Mouse (Mus musculus): ENCODE data around the gene Nop2.

Nop2 gene

DNA sequence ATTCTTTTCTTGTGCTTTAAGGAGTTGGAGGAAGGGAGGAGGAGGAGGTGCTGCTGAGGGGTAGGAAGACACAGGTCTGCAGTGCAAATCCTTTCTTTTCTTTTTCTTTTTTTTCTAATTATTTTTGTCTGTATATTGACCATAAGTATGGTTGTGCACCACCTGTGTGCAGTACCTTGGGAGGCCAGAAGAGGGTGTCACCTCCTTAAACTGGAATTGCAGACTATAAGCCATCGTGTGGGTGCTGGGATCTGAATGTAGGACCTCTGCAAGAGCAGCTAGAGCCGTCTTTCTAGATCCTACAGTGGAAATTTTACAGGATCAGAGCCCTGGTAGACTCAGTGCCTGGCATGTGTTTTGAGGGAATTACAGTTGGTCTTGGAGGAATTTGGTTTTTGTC is 24.0 kb upstream of the Nop2 start:
- DNase-seq (ENCODE audit: extremely low spot score, low read depth, low spot score), result no peak

- no peak for DNase-seq (ENCODE audit: extremely low spot score, low read depth, low spot score)
These were observed 22.3 kb upstream of the Nop2 start for GRCm38 (mm10) chr6:125109371-125109770.

GRCm38 (mm10) chr6:125110927-125111326 is 20.8 kb upstream of the Nop2 start:
- DNase-seq (ENCODE audit: extremely low spot score, low read depth, low spot score), result no peak

- DNase-seq (ENCODE audit: extremely low spot score, low read depth, low spot score), result no peak
These were observed 19.2 kb upstream of the Nop2 start for GRCm38 (mm10) chr6:125112553-125112952.

DNA sequence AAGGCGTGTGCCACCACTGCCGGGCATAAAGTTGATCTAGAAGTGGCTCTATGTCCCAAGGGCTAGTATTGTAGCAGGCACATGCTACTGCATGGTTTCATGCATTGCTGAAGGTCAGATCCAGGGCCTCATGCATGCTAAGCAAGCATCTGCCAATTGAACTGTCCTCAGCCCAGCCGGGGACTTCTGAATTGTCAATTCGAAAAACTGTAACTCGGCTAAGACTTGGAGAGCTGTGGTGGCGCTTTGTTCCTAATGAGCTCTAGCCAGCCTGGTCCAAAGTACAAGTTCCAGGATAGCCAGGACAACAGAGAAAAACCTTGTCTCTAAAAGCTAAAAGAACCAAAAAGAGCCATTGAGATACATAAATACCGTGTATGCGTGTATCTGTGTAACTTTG is 12.3 kb upstream of the Nop2 start:
- DNase-seq (ENCODE audit: extremely low spot score, low read depth, low spot score), result no peak

DNA sequence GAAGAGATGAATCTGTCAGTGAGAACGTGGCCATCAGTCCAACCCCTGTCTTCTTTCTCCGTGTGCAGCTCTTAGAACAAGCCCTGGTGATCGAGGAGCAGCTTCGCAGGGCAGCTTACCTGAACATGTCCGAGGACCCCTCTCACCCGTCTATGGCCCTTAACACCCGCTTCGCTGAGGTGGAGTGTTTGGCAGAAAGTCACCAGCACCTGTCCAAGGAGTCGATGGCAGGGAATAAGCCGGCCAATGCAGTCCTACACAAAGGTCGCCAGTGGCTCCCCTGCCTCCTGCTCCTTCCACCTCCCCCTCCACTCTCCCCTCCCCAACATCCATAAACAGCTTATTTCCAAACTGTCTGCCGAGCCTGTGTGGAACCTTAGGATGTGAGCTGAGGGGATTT is 3.0 kb upstream of the Nop2 start:
- DNase-seq (ENCODE audit: extremely low spot score, low read depth, low spot score), result no peak

DNA sequence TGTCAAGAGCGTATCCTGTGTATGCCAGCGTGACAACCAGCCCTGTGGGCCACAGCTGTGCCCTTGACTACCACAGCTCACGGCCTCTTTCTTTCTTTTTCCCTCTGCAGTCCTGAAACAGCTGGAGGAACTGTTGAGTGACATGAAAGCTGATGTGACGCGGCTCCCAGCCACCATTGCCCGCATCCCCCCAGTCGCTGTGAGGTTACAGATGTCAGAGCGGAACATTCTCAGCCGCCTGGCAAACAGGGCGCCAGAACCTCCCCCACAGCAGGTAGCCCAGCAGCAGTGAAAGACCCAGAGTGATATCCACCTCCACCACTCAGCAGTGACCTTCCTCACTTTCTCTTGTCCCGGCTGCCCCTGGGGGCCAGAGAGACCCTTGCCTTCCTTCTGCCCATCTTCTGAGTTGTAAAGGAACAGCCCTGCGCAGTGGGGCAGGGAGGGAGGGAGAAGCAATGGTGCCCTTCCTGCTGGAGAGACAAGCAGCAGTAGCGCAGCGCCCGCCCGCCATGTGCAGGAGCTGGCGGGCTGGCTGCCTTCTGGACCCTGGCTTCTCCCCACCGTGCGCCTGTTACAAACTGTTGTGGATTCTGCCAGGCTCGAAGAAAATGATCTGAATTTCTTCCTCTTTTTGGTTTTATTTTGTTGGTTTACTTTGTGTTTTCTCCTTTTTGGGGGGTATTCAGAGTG is 1.9 kb upstream of the Nop2 start:
- DNase-seq (ENCODE audit: extremely low spot score, low read depth, low spot score), result no peak

GRCm38 (mm10) chr6:125132470-125132869 is 761 bp downstream of the Nop2 start:
- DNase-seq (ENCODE audit: extremely low spot score, low read depth, low spot score), result no peak

GRCm38 (mm10) chr6:125137002-125137671 is 5.4 kb downstream of the Nop2 start:
- no peak for DNase-seq (ENCODE audit: extremely low spot score, low read depth, low spot score)

GRCm38 (mm10) chr6:125139747-125140146 is 8.0 kb downstream of the Nop2 start:
- no peak for DNase-seq (ENCODE audit: extremely low spot score, low read depth, low spot score)

- no peak for DNase-seq (ENCODE audit: extremely low spot score, low read depth, low spot score)
These were observed 10.7 kb downstream of the Nop2 start for GRCm38 (mm10) chr6:125142436-125142835.

DNA sequence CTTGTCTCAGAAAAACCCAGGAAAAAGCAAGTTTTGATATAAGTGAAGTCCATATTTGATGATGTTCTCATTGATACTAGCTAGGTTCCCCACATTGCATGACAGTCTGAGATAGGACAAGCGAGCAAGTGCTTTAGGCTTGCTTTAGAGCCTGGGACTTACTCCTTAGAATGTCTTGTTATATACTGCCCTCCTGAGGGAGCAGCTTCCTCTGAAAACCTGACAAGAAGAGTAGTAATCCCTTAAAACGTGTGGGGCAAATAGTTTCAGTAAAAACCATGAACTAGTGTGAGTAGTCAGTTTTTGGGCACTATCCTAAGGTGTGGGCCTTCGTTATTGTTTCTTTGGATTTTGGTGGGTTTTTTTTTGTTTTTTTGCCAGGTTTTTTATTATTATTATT is 11.4 kb downstream of the Nop2 start:
- DNase-seq (ENCODE audit: extremely low spot score, low read depth, low spot score), result no peak

GRCm38 (mm10) chr6:125143904-125144303 is 12.2 kb downstream of the Nop2 start:
- DNase-seq (ENCODE audit: extremely low spot score, low read depth, low spot score), result no peak

DNA sequence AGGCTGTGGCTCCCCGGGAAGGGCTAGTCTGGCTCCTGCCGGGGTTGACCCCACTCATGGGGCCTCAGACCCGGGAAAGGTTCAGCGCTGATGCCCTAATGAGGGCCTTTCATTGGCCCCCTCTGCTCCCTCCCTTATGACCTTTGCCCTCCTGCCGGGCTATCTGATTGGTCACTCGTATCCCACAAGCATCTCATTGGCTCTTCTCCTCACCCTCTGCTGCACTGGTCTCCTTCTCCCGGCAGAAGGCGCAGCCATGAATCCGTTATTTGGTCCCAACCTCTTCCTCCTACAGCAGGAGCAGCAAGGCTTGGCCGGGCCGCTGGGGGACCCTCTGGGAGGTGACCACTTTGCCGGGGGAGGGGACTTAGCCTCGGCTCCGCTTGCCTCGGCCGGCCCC is 13.3 kb downstream of the Nop2 start, which contains the start of gene Iffo1:
Iffo1 (plus strand) TSS at position 241 of the 400 bp plus-strand sequence.
- no peak for DNase-seq (ENCODE audit: extremely low spot score, low read depth, low spot score)

DNA sequence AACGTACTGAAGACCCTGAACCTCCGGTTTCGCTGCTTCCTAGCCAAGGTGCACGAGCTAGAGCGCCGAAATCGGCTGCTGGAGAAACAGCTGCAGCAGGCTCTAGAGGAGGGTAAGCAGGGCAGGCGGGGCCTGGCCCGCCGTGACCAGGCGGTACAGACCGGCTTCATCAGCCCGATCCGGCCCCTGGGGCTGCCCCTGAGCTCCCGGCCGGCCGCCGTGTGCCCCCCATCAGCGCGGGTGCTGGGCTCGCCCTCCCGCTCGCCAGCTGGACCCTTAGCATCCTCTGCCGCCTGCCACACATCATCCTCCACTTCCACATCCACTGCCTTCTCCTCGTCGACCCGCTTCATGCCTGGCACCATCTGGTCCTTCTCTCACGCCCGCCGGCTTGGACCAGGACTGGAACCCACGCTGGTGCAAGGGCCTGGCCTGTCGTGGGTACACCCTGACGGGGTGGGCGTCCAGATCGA is 13.8 kb downstream of the Nop2 start:
- no peak for DNase-seq (ENCODE audit: extremely low spot score, low read depth, low spot score)

DNA sequence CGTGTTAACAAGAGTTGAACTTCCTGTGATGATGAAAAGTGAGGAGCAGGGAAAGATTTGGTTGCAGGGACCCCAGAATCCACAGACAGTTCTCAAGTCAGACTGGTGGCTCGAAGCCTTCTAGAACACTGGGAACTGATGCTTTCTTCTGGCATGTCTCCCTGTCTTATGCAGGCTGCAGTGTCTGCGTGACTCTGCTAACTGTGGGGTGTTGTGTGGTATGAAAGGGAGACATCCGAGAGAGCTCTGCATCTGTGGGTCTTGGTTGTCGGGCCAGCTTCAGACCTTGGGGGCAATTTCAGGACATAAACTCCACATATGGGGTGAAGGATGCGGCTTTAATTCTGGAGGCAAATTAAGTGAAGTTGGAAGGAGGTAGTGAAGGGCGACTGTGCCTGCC is 14.4 kb downstream of the Nop2 start:
- DNase-seq (ENCODE audit: extremely low spot score, low read depth, low spot score), result no peak

GRCm38 (mm10) chr6:125146797-125147196 is 15.1 kb downstream of the Nop2 start:
- DNase-seq (ENCODE audit: extremely low spot score, low read depth, low spot score), result no peak

DNA sequence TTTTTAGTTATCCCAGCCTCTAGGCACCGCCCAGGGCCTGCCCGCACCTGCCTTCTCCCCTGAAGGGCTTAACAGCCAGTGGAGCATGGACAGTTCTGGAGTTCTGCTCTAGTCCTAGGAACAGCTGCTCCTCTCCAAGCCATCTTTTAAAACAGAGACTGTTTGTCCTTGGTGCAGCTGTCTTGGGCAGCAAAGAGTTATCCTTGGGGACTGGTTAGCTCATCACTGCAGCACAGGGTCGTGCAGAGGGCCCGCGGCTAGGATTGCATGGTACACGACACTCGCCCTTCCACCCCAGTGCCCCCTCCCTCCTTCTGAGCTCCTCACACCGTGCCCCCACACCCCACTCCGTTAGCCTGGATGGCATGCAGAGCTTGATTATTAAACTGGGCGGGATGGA is 15.6 kb downstream of the Nop2 start:
- no peak for DNase-seq (ENCODE audit: extremely low spot score, low read depth, low spot score)

GRCm38 (mm10) chr6:125148251-125148925 is 16.7 kb downstream of the Nop2 start:
- DNase-seq (ENCODE audit: extremely low spot score, low read depth, low spot score), result no peak

- DNase-seq (ENCODE audit: extremely low spot score, low read depth, low spot score), result no peak
These were observed 17.3 kb downstream of the Nop2 start for GRCm38 (mm10) chr6:125148926-125149568.

DNA sequence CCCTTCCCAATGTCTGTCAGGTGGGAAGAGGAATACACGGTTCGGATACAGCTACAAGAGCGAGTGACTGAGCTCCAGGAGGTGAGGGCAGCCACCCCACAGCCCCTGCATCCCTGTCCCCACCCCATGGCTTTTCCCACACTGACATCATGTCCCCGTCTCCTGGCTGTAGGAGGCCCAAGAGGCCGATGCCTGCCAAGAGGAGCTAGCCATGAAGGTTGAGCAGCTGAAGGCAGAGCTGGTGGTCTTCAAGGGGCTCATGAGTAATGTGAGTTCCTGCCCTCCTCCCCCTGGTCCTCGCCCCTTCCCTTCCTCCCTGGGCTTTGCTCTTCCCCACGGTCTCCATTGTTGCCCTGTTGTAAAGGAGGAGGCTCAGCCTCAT is 17.9 kb downstream of the Nop2 start:
- DNase-seq (ENCODE audit: extremely low spot score, low read depth, low spot score), result no peak

Measured in hindlimb bud, embryonic 11.5 days (tissue).